Mouse (Mus musculus) right cerebral cortex, adult 18-20 months (tissue): ENCODE measurements around the gene Plcg1.

Source experiments
- DNase-seq: peaks from one replicate; pipeline ENCODE4 v3.0.0; 2022; ENCODE audit warnings: mixed read lengths

The Plcg1 gene

DNA sequence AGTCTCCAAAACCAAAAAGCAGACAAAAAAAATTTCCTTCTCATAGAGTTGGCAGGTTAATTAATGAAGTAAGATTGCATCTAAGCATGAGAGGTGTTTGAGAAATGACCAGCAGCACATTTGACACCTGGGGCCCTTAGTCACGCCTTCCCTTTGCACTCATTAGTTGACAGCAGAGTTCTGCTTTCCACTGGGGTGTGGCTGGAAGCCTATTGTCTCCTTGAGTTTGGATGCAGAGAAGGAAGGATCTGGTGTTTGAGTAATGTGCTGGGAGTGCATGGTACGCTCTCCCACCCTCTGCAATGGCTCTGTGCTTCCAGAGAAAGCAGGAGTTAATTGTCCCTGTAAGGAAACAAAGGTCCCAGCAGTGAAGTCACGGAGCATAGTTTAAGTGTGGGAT lies 5.4 kb downstream of the Plcg1 start:
- DNase-seq, result no peak

DNA sequence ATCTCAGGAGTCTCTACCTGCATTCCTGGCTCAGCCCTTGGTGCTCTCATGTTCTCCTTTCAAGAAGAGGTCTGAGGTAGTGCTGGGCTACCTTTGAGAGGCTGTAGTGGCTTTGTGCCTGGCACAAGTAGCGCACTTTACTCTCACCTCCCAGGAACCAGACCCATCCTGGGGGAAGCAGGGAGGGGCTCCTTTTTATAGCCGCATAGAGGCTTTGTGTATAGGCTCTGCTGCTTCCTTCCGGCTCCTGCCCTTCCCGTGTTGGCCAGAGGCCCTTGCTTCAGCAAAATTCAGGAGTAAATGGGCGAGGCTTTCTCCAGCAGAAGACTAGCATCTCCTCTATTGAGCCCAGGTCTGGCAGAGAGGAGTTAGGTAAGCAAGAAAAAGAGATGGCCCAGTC lies 7.3 kb downstream of the Plcg1 start:
- no peak for DNase-seq

DNA sequence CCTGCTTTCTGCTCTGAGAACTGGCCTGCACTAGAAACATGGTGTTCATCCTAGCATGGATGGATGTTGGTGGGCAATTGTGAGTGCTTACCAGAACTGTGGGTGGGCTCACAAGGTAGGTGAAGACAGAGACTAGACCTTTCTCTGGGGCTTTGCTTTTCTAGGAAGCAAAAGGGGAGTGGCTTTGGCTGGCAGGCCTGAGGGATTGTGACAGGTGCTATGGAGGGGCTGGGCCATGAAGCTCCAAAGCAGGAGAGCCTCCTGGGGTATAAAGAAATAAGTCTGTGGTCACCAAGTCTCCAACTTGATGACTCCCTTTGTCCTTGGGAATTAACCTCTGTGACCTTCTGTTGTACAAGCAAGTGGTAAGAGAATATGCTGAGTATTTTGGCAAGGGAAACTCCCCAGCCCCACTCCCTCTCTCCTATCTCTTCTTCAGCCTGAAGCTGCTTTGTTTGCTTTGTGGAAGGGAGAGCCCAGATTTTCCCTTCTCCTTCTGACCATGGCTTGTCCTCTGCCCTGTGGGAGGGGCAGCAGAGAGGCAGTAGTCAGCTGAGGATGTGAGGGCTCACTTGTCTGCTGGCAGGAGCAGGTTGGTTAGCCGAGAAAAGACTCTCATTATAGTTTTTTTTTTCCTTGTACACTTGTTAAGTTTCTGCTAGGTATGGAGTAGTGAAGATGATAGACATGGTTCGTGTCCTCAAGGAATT lies 8.7 kb downstream of the Plcg1 start:
- no peak for DNase-seq

DNA sequence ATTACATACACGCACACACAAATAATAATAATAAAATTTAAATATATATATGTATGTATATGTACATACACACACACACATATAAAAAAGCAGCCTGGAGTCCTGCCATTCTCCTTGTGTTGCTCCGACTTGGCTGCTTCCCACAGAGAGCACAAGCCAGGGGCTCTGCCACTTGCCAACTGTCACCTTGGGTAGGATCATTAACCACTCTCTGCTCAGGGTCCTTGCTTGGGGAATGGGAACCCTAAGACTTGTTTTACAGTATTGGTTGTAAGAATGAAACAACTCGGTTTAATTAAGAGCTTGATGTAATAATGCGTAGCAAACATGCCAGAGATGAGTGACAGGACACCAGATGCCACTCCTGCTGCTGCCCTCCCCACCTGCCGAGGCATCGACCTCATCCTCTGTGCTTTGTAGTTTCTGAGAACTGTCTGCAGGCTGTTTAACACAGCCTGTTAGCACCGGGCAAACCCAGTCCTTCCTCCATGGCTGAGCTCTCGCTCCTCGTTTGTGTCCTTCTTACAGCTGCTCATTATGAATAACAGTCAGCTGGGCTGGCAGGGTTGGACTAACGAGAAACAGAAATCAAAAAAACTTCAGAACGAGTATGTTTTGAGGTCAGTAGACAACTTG lies 9.5 kb downstream of the Plcg1 start:
- DNase-seq, result no peak

DNA sequence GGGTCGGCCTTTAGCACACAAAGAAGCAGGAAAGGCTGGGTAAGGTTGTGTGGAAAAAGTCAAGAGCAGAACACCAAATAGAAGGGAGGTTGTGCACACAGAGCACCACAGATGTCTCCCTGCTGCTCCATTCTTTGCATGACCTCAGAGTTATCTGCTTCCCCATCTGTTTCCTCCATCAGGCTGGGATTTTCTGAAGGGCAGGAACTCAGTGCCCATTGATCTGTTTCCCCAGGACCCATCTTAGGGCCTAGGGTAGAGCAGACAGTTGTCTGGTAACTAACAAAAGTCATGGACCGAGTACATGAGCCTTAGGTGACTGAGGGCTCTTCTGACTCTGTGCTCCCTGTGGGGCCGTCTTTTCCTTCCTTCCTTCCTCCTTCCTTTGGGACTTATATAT lies 10.5 kb downstream of the Plcg1 start:
- DNase-seq, result no peak

DNA sequence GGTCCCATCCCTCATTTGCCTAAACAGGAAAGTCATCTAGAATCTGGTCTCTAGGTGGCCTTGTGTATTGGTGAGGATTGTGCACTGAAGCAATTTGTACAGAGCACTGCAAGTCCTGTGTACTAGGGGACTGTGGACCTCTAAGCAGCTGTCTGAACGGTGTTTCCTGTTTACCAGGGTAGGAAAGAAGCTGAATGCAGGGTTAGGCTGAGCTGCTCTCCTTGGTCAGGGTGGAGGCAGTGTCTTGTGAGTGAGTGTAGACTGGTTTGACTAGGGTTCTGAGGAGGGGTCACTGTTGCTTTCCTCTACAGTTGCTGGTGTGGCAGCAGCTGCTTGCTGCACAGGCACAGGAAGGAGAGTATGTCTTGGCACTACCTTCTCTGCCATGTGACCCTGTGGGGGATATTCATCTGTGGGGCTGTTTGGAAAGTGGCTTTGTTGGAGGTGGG lies 11.1 kb downstream of the Plcg1 start:
- no peak for DNase-seq

DNA sequence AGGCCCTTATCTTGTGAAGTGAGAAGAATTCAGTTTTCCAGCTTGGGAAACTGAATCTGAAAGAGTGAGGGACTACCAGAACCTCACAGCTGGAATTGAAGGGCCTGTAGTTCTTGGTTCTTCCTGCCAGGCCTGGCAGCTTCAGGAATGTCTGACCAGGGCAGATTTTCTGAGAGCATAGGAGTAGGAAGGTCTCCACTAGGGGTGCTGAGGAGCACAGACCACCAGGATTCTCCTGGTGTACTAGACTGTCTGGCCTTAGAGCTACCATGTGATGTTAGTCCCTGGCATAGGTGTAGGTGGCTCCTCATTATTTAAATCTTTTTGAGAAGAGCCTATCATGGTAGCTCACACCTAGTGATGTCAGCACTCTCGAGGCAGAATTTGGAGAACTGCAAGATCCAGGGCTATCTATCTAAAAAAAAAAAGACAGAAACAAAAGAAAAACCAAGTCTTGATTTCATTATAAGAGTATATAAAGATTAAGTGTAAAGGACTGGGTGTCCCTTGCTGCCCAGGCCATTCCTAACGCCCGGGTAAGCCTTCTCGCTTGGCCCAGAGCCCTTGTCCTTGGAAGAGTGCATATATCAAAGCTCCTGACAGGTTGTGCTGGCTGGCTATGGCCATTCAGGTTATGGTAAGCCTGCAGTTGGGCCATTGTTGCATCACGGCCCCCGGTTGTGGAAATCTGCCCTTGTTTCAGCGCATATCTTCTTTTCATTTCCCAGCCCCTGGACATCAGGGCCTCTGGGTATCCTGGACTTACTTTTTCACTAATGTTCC lies 13.1 kb downstream of the Plcg1 start:
- peak; percentile 35 for DNase-seq

DNA sequence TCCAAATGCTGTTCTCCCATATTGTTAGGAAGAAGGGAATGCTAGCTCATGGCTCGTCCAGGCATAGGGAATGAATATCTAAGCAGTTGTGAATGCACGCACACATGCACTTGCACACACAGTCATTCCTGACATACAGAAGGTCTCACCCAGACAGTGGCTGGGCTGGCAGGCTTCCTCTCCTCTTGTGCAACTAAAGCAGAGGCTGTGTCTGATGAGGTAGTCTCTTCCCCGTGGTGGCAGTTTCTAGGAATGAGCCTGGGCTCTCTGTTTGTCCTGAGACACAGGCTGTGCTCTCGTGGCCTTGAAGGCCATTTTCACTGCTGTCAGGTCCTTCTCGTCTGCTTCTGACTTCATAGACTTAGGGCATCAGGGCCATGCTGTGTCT lies 13.7 kb downstream of the Plcg1 start:
- no peak for DNase-seq

DNA sequence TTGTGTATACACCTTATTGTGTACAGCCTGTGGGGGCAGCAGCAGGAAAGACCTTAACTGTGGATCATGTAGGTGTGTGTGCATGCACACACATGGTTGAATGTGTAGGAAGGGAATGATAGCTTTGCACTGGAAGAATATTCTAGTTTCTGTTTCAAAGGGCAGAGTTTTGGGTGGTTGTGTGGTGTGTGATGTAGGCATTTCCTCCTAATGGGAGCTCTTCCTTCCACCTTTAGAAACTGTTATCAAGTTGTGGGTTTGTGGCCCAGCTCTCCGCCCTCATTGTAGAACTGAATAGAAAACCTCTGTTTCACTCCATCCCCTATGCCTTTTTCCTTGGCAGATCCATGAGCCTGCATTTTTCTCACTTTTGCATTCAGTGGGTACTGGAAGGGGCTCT lies 14.4 kb downstream of the Plcg1 start:
- DNase-seq, result no peak

DNA sequence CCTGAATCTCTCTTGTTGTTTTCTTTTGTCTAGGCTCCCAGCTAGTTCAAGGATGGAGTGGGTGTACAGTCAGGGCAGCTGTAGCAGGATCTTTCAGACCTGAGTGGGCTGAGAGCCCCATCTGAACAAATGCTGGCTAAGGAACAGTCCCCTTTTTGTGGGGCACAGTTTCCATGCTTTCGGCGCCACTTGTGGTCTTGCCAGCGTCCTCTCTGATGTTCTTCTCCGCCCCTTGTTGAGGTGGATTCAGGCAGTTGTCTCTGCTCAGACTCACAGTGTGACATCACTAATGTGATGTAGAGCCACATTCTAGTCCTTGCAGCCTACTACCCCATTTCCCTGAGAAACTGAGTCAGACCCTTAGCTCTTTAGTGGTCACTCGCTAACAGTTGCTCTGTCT lies 15.5 kb downstream of the Plcg1 start:
- no peak for DNase-seq

DNA sequence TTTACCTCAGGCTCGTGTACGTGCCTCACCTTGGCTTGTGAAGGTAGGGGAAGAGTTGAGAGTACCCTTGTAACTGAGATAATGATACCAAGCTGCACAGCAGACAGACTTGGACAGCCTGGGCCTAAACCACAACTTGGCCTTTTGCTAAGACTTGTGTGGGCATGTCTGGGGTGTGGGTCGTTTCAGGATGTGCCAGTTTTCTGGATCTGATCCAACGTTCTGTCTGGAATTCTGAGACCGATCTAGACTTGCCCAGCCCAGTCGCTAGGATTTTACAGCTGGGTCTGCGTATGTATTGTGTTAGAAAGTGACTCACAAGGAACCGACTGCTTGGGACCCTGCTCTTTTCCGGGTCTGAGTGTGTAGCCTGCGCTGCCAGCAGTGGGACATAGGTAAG lies 16.0 kb downstream of the Plcg1 start:
- no peak for DNase-seq

DNA sequence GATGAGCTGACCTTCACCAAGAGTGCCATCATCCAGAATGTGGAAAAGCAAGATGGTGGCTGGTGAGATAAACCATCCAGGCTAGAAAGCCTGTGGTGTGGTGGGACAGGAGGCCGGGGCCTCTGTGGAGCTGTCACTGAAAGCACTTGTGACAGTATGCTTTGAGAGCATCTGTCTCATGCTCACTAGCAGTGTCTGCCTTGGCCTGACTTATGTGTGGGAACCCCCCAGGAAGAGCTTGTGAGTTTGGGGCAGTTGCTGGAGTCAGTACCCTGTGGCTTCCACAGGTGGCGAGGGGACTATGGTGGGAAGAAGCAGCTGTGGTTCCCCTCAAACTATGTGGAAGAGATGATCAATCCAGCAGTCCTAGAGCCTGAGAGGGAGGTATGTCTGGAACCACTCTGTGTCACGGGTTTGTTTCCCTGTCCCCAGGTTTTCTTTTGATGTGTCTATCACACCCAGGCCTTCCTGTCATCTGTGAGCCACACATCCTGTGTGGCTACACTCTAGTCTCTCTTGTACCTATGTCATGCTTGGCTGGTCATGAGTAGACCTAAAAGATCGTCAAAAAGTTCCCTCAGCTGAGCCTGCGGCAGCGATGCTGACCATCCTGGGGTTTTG lies 25.6 kb downstream of the Plcg1 start:
- DNase-seq, result no peak

DNA sequence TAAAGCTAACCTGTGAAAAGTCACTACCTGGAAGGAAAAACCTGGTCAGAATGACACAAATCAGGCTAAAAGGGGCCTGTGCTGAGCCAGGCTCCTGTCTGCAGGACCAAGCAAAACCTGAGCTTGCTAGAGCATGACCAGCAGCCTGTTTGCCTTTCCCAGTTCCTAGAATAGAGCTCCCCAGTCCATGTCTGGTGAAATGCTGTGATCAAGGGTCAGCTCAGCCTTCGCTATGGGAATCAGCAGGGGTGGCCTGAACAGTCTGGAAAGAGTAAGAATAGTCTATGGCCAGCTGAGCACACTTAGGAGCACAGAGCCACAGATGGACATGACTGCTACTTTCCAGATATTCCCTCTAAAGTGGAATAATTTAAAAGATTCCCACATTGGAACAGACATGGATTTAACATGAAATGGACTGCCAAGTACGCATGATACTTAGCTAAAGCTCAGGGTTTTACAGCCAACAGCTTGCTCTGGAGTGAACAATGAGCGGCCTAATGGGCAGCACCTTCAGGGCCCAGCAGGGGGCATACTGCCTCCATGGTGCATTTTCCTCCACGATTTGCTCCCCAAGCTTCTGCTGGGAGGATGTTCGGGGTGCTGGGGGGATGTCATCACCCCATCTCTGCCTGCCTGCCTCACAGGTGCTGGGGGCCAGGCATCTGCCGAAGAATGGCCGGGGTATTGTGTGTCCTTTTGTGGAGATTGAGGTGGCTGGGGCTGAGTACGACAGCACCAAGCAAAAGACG lies 29.5 kb downstream of the Plcg1 start:
- DNase-seq, result peak; percentile 61

DNA sequence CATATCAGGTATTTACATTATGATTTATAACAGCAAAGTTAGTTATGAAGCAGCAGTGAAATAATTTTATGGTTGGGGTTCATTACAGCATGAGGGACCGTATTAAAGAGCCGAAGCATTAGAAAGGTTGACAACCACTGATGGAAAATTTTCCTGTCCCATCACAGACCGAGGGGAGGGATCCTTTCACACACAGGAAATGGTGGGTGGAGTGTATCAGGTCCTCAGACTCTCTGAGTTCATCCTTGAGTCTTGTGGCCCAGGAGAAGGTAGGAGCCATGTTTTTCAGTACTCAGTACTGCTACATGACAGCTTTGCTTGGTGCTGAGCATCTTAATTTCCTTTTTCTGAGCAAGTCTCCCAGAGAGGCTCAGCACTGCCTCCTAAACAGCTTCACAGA lies 32.7 kb downstream of the Plcg1 start:
- DNase-seq, result no peak

DNA sequence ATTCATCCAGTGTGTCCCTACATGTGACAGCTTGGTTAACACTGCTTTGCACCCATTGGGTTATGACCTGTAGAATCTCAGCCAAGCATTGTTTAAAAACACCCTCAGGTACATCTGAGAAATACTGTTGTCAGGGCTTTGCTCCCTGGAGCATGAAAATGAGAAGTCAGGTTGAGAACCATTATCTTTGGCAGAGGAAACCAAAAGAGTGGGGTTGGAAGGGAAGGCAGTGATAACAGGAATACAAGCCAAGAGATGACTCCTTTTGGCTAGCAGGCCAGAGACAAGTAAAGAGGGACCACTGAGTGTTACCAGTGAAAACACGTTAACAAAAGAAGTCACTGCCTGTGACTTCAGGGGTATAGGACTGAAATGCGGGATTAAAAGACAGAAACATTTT lies 33.3 kb downstream of the Plcg1 start:
- DNase-seq, result no peak

DNA sequence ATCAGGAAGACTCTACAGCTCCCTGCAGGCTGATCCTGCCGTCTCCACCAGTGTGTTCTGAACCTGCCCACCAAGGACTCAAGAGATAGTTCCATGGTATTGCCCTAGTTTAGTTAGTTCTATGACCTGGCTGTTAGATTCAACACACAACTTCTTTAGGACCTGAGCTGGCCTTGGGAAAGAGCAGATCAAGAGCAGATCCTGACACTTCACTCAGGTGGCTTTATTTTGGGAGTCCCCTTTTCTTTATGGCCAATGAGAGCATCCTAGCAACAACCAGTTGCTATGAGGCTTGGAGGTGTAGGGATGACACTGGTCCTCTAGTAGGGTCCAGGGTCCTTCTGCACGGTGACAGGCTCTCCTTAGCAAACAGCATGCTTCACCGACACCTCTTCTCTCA lies 34.0 kb downstream of the Plcg1 start:
- DNase-seq, result no peak

DNA sequence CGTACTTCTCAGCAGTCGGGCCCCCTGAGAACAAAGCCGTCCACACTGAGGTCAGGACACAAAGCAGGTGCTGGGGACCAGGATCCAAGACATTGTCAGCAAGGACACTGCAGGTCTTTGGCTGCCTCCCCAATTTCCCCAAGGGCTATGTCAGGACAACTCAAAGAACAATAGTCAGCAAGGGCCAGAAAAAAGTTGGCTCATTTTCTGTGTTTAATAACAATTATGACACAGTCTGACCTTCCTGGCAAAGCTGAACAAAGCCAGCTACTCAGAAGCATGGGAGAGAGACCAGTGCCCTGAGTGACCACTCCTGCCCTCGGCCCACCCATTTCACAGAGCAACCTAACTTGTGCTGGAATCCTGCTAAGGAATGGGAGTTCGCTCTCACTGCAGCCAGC lies 35.3 kb downstream of the Plcg1 start:
- DNase-seq, result peak; percentile 22

DNA sequence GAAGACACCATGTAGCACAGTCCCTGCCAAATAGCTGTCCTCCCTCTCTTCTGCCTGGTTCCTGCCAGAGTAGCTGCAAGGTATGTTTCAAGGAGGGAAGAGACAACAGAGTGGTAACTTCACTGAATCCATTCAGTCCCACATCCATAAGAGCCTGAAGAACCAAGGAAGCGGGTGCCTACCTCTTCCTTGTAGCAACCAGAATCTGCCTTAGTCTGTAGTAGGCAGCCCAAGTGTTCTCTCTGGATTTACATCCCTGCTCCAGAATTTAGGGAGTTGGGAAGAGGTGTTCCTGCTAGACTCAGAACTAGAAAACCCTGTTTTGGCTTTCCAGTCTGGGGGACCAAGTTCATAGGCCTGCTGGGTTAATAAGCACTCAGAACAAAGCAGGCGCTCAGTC lies 36.1 kb downstream of the Plcg1 start:
- no peak for DNase-seq

DNA sequence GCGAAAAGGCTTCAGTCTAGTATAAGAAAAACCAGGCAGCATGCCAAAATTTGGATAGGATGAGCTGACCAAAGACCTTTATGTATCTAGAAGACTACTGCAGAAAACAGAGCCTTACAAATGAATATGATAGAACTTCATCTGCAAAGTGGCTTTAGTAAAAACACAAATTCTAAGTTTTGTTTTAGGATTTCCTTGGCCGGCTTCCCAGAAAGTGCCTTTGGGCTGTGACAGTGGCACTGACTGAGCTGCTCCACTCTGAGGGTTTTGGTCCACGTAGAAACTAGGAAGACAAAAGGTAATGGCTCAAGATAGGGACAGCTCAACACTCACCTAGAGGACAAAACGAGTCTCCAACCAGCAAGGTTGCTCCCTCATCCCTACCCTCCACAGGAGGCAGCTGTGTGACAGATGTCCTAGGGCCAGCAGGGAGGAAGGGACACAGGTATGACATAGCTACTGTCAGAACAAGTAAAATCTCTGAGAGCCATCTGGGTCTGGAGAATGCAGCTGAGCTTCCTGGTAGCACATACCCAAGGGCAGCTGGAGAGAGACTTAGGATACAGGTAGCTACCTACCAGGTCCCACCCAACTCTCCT lies 37.1 kb downstream of the Plcg1 start:
- no peak for DNase-seq

DNA sequence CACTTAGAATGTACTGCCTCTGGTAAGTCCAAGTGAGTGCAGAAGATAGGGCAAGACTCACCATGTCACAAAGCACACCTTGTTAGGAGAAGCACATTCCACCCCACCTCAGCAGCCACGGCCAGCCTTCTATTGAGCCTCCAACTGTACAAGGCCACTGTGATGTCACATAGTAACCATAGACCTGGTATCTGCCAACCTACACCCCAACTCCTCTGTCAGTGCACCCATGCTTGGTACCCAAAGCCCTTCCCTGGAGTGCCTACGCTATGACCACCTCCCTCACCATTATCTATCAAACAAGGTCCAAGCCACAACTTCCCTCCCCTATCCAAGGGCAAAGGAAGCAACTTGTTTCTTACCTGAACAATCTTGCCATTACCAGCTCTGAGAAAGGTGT lies 37.9 kb downstream of the Plcg1 start:
- DNase-seq, result no peak

DNA sequence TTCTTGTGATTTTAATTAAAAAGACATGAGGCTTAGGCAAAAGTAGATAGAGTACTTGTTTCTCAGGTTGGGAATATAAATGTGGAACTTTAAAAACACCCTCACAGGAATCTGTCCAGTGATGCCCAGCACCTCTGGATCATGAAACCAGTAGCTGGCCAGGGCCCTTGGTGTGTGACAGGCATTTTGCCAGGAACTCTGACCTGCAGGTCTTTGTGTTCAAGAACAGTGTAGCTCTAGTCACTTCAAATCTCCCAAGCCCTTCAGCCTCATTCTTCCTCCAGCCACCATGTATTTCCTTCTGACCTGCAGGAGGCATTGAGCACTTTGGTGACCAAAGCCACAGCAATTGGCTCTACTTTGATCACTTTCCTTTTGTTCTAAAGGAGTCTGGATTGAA lies 39.3 kb downstream of the Plcg1 start:
- no peak for DNase-seq

DNA sequence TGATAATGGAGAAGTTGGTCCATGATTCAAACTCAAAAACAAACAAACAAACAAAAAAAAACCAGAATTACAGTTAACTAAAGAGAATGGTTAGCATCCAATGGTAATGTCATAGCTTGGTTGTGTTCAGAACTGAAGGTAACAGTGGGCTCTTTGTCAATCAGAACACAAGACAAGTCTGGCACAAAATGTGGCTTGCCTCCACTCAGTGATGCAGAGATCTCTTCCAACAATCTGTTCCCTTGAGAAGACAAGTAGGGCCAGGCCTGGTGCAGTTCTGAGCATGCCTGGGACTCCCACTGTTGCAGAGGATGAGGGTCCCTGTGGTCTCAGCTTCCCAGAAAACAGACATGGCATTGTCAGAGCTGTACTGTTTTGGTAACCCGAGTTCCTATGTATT lies 39.8 kb downstream of the Plcg1 start:
- no peak for DNase-seq
